Mouse (Mus musculus): ENCODE measurements around the gene Olfr427. TPM values are rescaled to one million over a fixed set of nuclear protein-coding genes. Genes with fewer than 3 reads are reported as not detected.

Olfr427 gene
- total RNA-seq, 2 experiments from 2014 or later = not detected

Other genes starting within 250 kb of the Olfr427 start
- under 1 TPM; 0.88 to 1.00 TPM for gene Ifi211, start 183.8 kb upstream of the Olfr427 start, total RNA-seq (2021)
- gene Mndal, start 154.4 kb upstream of the Olfr427 start, total RNA-seq (2021) = 1 to 10 TPM; 4.3 to 4.4 TPM
- gene Ifi203, start 154.2 kb upstream of the Olfr427 start, total RNA-seq (2021) = 1 to 10 TPM; 4.0 to 4.6 TPM
- not detected for gene Ifi202b, start 114.1 kb upstream of the Olfr427 start, total RNA-seq (2021)
- 1 to 10 TPM; 2.2 to 5.5 TPM for gene Ifi205, start 65.1 kb upstream of the Olfr427 start, total RNA-seq (2021)
- gene Olfr433, start 56.2 kb upstream of the Olfr427 start, total RNA-seq (2021) = not detected
- gene Olfr432, start 47.7 kb upstream of the Olfr427 start, total RNA-seq (2021) = not detected
- not detected for gene Olfr430, start 30.3 kb upstream of the Olfr427 start, total RNA-seq (2021)
- gene Olfr429, start 12.6 kb upstream of the Olfr427 start, total RNA-seq (2021) = not detected
- not detected for gene Olfr231, start 24.3 kb downstream of the Olfr427 start, total RNA-seq (2021)
- not detected for gene Olfr424, start 34.6 kb downstream of the Olfr427 start, total RNA-seq (2021)
- gene Olfr420, start 58.7 kb downstream of the Olfr427 start, total RNA-seq (2021) = not detected
- gene Spta1, start 75.9 kb downstream of the Olfr427 start, total RNA-seq (2021) = under 1 TPM; 0.33 to 0.35 TPM
- not detected for gene Olfr419, start 155.2 kb downstream of the Olfr427 start, total RNA-seq (2021)
- gene Mptx1, start 233.6 kb downstream of the Olfr427 start, total RNA-seq (2021) = not detected

Data from gastrocnemius, postnatal 14 days (tissue).